Mouse (Mus musculus) liver, embryonic 13.5 days (tissue): ENCODE results near the gene Aldh8a1. TPM values are rescaled to one million over a fixed set of nuclear protein-coding genes. Genes with fewer than 3 reads are reported as not detected.

ENCODE experiments used
- ATAC-seq: fragments of 200-750 bp; cut with Nextera tagmentation; 2 replicates; pipeline ENCODE4 v1.8.0; 2017; ENCODE audit warnings: low read depth, mild to moderate bottlenecking, moderate number of reproducible peaks, moderate library complexity
- DNase-seq: peaks from one replicate; pipeline ENCODE4 v3.0.0; 2022
- H3K27ac ChIP-seq: fragments of 300-500 bp; sonication (generic); 2 replicates; pipeline ENCODE4 v1.5.1; 2015; ENCODE audit warnings: moderate library complexity, mild to moderate bottlenecking, inconsistent platforms
- H3K27me3 ChIP-seq: fragments of 300-500 bp; sonication (generic); 2 replicates; pipeline ENCODE4 v1.6.1; 2015; ENCODE audit warnings: mild to moderate bottlenecking, inconsistent platforms
- H3K36me3 ChIP-seq: fragments of 300-500 bp; sonication (generic); 2 replicates; pipeline ENCODE4 v1.6.1; 2015; ENCODE audit warnings: mild to moderate bottlenecking, inconsistent platforms
- H3K4me1 ChIP-seq: fragments of 300-500 bp; sonication (generic); replicated peaks from 2 replicates; pipeline ENCODE4 v1.6.1; 2015; ENCODE audit warnings: inconsistent platforms
- H3K4me2 ChIP-seq: fragments of 300-500 bp; sonication (generic); 2 replicates; pipeline ENCODE4 v1.6.1; 2015; ENCODE audit warnings: inconsistent platforms, mild to moderate bottlenecking, moderate library complexity
- H3K4me3 ChIP-seq: fragments of 300-500 bp; sonication (generic); replicated peaks from 2 replicates; pipeline ENCODE4 v1.5.1; 2015; ENCODE audit warnings: mild to moderate bottlenecking, inconsistent platforms
- H3K9ac ChIP-seq: fragments of 300-500 bp; sonication (generic); 2 replicates; pipeline ENCODE4 v1.6.1; 2015; ENCODE audit warnings: mild to moderate bottlenecking, inconsistent platforms
- H3K9me3 ChIP-seq: fragments of 300-500 bp; sonication (generic); replicated peaks from 2 replicates; pipeline ENCODE4 v1.6.1; 2016; ENCODE audit warnings: inconsistent platforms
- WGBS: fragments of 180-500 bp; shearing (Covaris S2); methylation state at CpG from one replicate; pipeline ENCODE4 v1.1.7; 2015; ENCODE audit not compliant: insufficient replicate concordance; 5-methylcytosine and 5-hydroxymethylcytosine counted together
- polyA plus RNA-seq: library from polyadenylated mRNA; unstranded; fragments of >200 nt; fragmentation: Nextera tagmentation; extraction: Ambion mirVana; gene quantifications from 2 replicates; pipeline ENCODE4 v1.2.1, GENCODE M21; 2015

Aldh8a1 gene
- polyA plus RNA-seq, result 10.8 and 14.6 TPM in 2 replicates

- 69% methylated on average over 13 of the region's 13 CpGs for WGBS
- Histone ChIP-seq H3K27ac (no peak within 1 kb of the TSS), H3K9me3 (no peaks in the 10 kb centered on the region), H3K4me3 (no peak within 1 kb of the TSS), H3K9ac (no peak within 1 kb of the TSS), H3K36me3 (no peaks in the 10 kb centered on the region), H3K4me1 (peaks cover 14% of the 10 kb centered on the region), H3K4me2 (no peak within 1 kb of the TSS), H3K27me3 (no peaks in the 10 kb centered on the region)
- 0 out of 2 replicates have a peak, but pooled peaks have one; percentile 49 for ATAC-seq
- no peak for DNase-seq
These were observed at the start of gene Aldh8a1 for GRCm38 (mm10) chr10:21376682-21377473. Aldh8a1 (plus strand) TSS chr10:21377291.

- H3K4me2 ChIP-seq, result no peak overlapping the region
- no peak for DNase-seq
- no peak overlapping the region for H3K9ac ChIP-seq
- H3K27me3 ChIP-seq, result no peaks in the 10 kb centered on the region
- no peak overlapping the region for H3K27ac ChIP-seq
- H3K36me3 ChIP-seq, result peaks cover 38% of the 10 kb centered on the region
- no peak overlapping the region for H3K4me3 ChIP-seq
- no peaks in the 10 kb centered on the region for H3K9me3 ChIP-seq
- ATAC-seq, result no peak
- 73% methylated on average over 7 of the region's 7 CpGs for WGBS
- H3K4me1 ChIP-seq, result 0 out of 2 replicates have a peak, but pooled peaks cover 11% of the 10 kb centered on the region
These were observed 49.4 kb upstream of the Aldh8a1 start for GRCm38 (mm10) chr10:21327605-21328135.

- Histone ChIP-seq H3K27ac (0 out of 2 replicates have a peak overlapping the region, but pooled peaks have one; percentile 3), H3K27me3 (no peaks in the 10 kb centered on the region), H3K9ac (no peak overlapping the region; the same call in 1 of the 2 replicates), H3K4me2 (no peak overlapping the region), H3K9me3 (no peaks in the 10 kb centered on the region), H3K4me3 (no peak overlapping the region), H3K36me3 (peaks cover 67% of the 10 kb centered on the region), H3K4me1 (peaks cover 16% of the 10 kb centered on the region)
- ATAC-seq (0 out of 2 replicates have a peak, but pooled peaks have one; percentile 25), DNase-seq (no peak)
- 54% methylated on average over 7 of the region's 7 CpGs for WGBS
These were observed 42.6 kb upstream of the Aldh8a1 start for GRCm38 (mm10) chr10:21334349-21335105.

GRCm38 (mm10) chr10:21335534-21335933 lies 41.6 kb upstream of the Aldh8a1 start:
- H3K9ac ChIP-seq, result no peak overlapping the region
- peak; percentile 35; the same call in 1 of the 2 replicates for ATAC-seq
- H3K9me3 ChIP-seq, result no peaks in the 10 kb centered on the region
- H3K27ac ChIP-seq, result no peak overlapping the region
- no peak for DNase-seq
- 89% methylated on average over 5 of the region's 5 CpGs for WGBS
- H3K27me3 ChIP-seq, result no peaks in the 10 kb centered on the region
- peaks cover 16% of the 10 kb centered on the region for H3K4me1 ChIP-seq
- H3K4me2 ChIP-seq, result no peak overlapping the region
- H3K4me3 ChIP-seq, result no peak overlapping the region
- H3K36me3 ChIP-seq, result peaks cover 65% of the 10 kb centered on the region

- H3K36me3 ChIP-seq, result peaks cover 68% of the 10 kb centered on the region
- DNase-seq (peak; percentile 26), ATAC-seq (no peak)
- no peak overlapping the region for H3K4me3 ChIP-seq
- no peak overlapping the region for H3K4me2 ChIP-seq
- WGBS, result 64% methylated on average over 2 of the region's 2 CpGs
- H3K9ac ChIP-seq, result no peak overlapping the region
- H3K27me3 ChIP-seq, result no peaks in the 10 kb centered on the region
- no peaks in the 10 kb centered on the region for H3K9me3 ChIP-seq
- peaks cover 16% of the 10 kb centered on the region for H3K4me1 ChIP-seq
- no peak overlapping the region for H3K27ac ChIP-seq
These were observed 39.9 kb upstream of the Aldh8a1 start for GRCm38 (mm10) chr10:21337191-21337590.

- no peaks in the 10 kb centered on the region for H3K9me3 ChIP-seq
- no peak overlapping the region for H3K9ac ChIP-seq
- no peak overlapping the region for H3K27ac ChIP-seq
- no peaks in the 10 kb centered on the region for H3K4me1 ChIP-seq
- H3K4me2 ChIP-seq, result no peak overlapping the region
- no peak for DNase-seq
- WGBS, result 94% methylated on average over 14 of the region's 14 CpGs
- no peak overlapping the region for H3K4me3 ChIP-seq
- no peak for ATAC-seq
- no peaks in the 10 kb centered on the region for H3K27me3 ChIP-seq
- peaks cover 70% of the 10 kb centered on the region for H3K36me3 ChIP-seq
These were observed 35.4 kb upstream of the Aldh8a1 start for GRCm38 (mm10) chr10:21341706-21342105.

GRCm38 (mm10) chr10:21342331-21343005 lies 34.6 kb upstream of the Aldh8a1 start:
- H3K27me3 ChIP-seq, result no peaks in the 10 kb centered on the region
- ATAC-seq (no peak), DNase-seq (no peak)
- H3K4me1 ChIP-seq, result no peaks in the 10 kb centered on the region
- no peak overlapping the region for H3K9ac ChIP-seq
- H3K36me3 ChIP-seq, result peaks cover 70% of the 10 kb centered on the region
- no peaks in the 10 kb centered on the region for H3K9me3 ChIP-seq
- 91% methylated on average over 11 of the region's 11 CpGs for WGBS
- no peak overlapping the region for H3K4me3 ChIP-seq
- no peak overlapping the region for H3K4me2 ChIP-seq
- no peak overlapping the region for H3K27ac ChIP-seq

GRCm38 (mm10) chr10:21347332-21347731 lies 29.8 kb upstream of the Aldh8a1 start:
- WGBS, result 87% methylated on average over 4 of the region's 4 CpGs

GRCm38 (mm10) chr10:21349449-21349848 lies 27.6 kb upstream of the Aldh8a1 start:
- 64% methylated on average over 5 of the region's 5 CpGs for WGBS
- DNase-seq, result no peak

More at GRCm38 (mm10) chr10:21347332-21347731, 29.8 kb upstream of the Aldh8a1 start:
- H3K4me1 ChIP-seq, result peaks cover 29% of the 10 kb centered on the region
- no peak overlapping the region for H3K27ac ChIP-seq
- H3K36me3 ChIP-seq, result peaks cover 64% of the 10 kb centered on the region
- no peak for DNase-seq
- no peak overlapping the region for H3K9ac ChIP-seq
- H3K9me3 ChIP-seq, result no peaks in the 10 kb centered on the region
- no peaks in the 10 kb centered on the region for H3K27me3 ChIP-seq
- H3K4me3 ChIP-seq, result no peak overlapping the region
- no peak overlapping the region for H3K4me2 ChIP-seq
- ATAC-seq, result no peak

GRCm38 (mm10) chr10:21349946-21350345 lies 27.1 kb upstream of the Aldh8a1 start:
- H3K36me3 ChIP-seq, result peaks cover 74% of the 10 kb centered on the region
- H3K9me3 ChIP-seq, result no peaks in the 10 kb centered on the region
- peak overlapping the region; percentile 67 for H3K27ac ChIP-seq
- no peak for ATAC-seq
- H3K27me3 ChIP-seq, result no peaks in the 10 kb centered on the region
- no peak for DNase-seq
- H3K4me1 ChIP-seq, result peaks cover 33% of the 10 kb centered on the region
- no peak overlapping the region for H3K4me3 ChIP-seq
- H3K4me2 ChIP-seq, result no peak overlapping the region
- 95% methylated on average over 2 of the region's 2 CpGs for WGBS
- no peak overlapping the region for H3K9ac ChIP-seq

More at GRCm38 (mm10) chr10:21349449-21349848, 27.6 kb upstream of the Aldh8a1 start:
- Histone ChIP-seq H3K36me3 (peaks cover 71% of the 10 kb centered on the region), H3K27ac (peak overlapping the region; percentile 67), H3K4me1 (peaks cover 33% of the 10 kb centered on the region), H3K27me3 (no peaks in the 10 kb centered on the region), H3K4me2 (no peak overlapping the region), H3K9me3 (no peaks in the 10 kb centered on the region), H3K9ac (no peak overlapping the region), H3K4me3 (no peak overlapping the region)
- peak; percentile 65 for ATAC-seq
